Mouse (Mus musculus) adrenal gland, adult 10 weeks (tissue): ENCODE data around the gene Dmtf1. TPM values are rescaled to one million over a fixed set of nuclear protein-coding genes. Genes with fewer than 3 reads are reported as not detected.

Experiments used
- polyA plus RNA-seq: library from polyadenylated mRNA; stranded (reverse); fragments of 350-450 nt; fragmentation: Illumina TruSeq; extraction: RNeasy Lipid Tissue Mini Kit (QIAGEN cat#74804); gene quantifications from one replicate; pipeline ENCODE4 v1.2.3, GENCODE M21; 2014; ENCODE audit warnings: low read depth, low replicate concordance

The Dmtf1 gene
- 70.3 TPM for polyA plus RNA-seq

GRCm38 (mm10) chr5:9161456-9162041 lies at the start of gene Dmtf1:
Gene Dmtf1 (minus strand): TSS chr5:9161776.

GRCm38 (mm10) chr5:9100207-9100848 lies 61.2 kb downstream of the Dmtf1 start, which contains the start of gene Tmem243:
Gene Tmem243 (plus strand): TSS chr5:9100668.

Other genes with a start within 250 kb of the Dmtf1 start
- 149 TPM for gene Crot, start 164.5 kb downstream of the Dmtf1 start, polyA plus RNA-seq
- gene Tmem243, start 61.1 kb downstream of the Dmtf1 start, polyA plus RNA-seq = 137 TPM
- gene 9330182L06Rik, start 104.3 kb upstream of the Dmtf1 start, polyA plus RNA-seq = 23.7 TPM